Mouse (Mus musculus) MEL (cell line): ENCODE data around the gene Tmub1.

Experiments used
- CHD2 ChIP-seq: IDR thresholded peaks from 2 replicates; pipeline ENCODE4 v1.6.1; 2011; ENCODE audit warnings: low read length, improper control_type of control experiment
- CTCF ChIP-seq, 3 experiments: IDR thresholded peaks in 2 of 3; conservative IDR thresholded peaks in 1 of 3; 2 replicates each; pipeline ENCODE4 v1.5.1; 2011 to 2012; ENCODE audit warnings: low read length in 3 of 3, low read depth in 2 of 3, mild to moderate bottlenecking in 2 of 3, improper control_type of control experiment in 1 of 3, inconsistent platforms in 1 of 3, mixed read lengths in 1 of 3, moderate library complexity in 1 of 3; ENCODE audit not compliant: control insufficient read depth in 1 of 3, insufficient read depth in 1 of 3, poor library complexity in 1 of 3, severe bottlenecking in 1 of 3
- POLR2A ChIP-seq, 2 experiments: IDR thresholded peaks; 2 replicates each; pipeline ENCODE4 v1.6.1; 2011 to 2012; ENCODE audit warnings: low read length in 2 of 2, mild to moderate bottlenecking in 2 of 2, control low read depth in 1 of 2, improper control_type of control experiment in 1 of 2, low read depth in 1 of 2, moderate library complexity in 1 of 2; ENCODE audit not compliant: control insufficient read depth in 1 of 2, insufficient read depth in 1 of 2, poor library complexity in 1 of 2
- SIN3A ChIP-seq: IDR thresholded peaks from 2 replicates; pipeline ENCODE4 v1.6.1; 2012; ENCODE audit warnings: low read length, improper control_type of control experiment, inconsistent platforms
- UBTF ChIP-seq: IDR thresholded peaks from 2 replicates; pipeline ENCODE4 v1.6.1; 2012; ENCODE audit warnings: low read depth, mild to moderate bottlenecking, inconsistent platforms, low read length, improper control_type of control experiment, moderate library complexity, borderline replicate concordance; ENCODE audit not compliant: insufficient read depth
- ZC3H11A ChIP-seq: IDR thresholded peaks from 2 replicates; pipeline ENCODE4 v1.6.1; 2012; ENCODE audit warnings: low read depth, mild to moderate bottlenecking, inconsistent platforms, low read length, improper control_type of control experiment

GRCm38 (mm10) chr5:24426037-24426432 lies 21.6 kb downstream of the Tmub1 start:
- TF ChIP-seq SIN3A (no peak), CHD2 (no peak), POLR2A (IDR thresholded peaks at IDR 0.05; ENCODE audit: control insufficient read depth in 1 of 2, insufficient read depth in 1 of 2, low read depth in 1 of 2, low read length in 2 of 2, poor library complexity in 1 of 2) (no peak), ZC3H11A (no peak), UBTF (no peak), CTCF (IDR thresholded peaks at IDR 0.05 in 2 of 3, conservative IDR thresholded peaks at IDR 0.05 in 1 of 3; ENCODE audit: control insufficient read depth in 1 of 3, insufficient read depth in 1 of 3, low read depth in 2 of 3, low read length in 3 of 3, poor library complexity in 1 of 3, severe bottlenecking in 1 of 3) (no peak)
